In genomic region chr7:125444076-125444463, GRCm38 (mm10) we compare ENCODE assay signal across 8 mouse cellular contexts. TPM values are rescaled to one million over a fixed set of nuclear protein-coding genes. Genes with fewer than 3 reads are reported as not detected.
DNase-seq lines count a peak whose midpoint lies in the region; ATAC-seq and TF ChIP-seq lines count a peak whose summit lies in the region.

No protein-coding gene starts in this region.

- DNase-seq in heart, postnatal 4 days = no peak
- no peak for DNase-seq in G1E (ENCODE audit: low spot score)
- DNase-seq in forebrain, embryonic 10.5 days (ENCODE audit: extremely low spot score, low spot score) = no peak
- no peak for DNase-seq in kidney, postnatal 0 days (ENCODE audit: low spot score)
- no peak for DNase-seq in midbrain, embryonic 11.5 days (ENCODE audit: low spot score, missing footprints)
- no peak for DNase-seq in spleen, postnatal 14 days (ENCODE audit: low spot score in 2 of 2)
- no peak for DNase-seq in yolk sac, embryonic 10.5 days (ENCODE audit: low spot score)

- H3K9me3 ChIP-seq in heart, embryonic 12.5 days (replicated peaks) = peaks cover 6% of the 10 kb centered on the region; the same call in 1 of the 2 replicates
- H3K9me3 ChIP-seq in G1E (replicated peaks) = peaks cover 10% of the 10 kb centered on the region
- H3K9me3 ChIP-seq in forebrain, embryonic 10.5 days = no peaks in the 10 kb centered on the region
- H3K9me3 ChIP-seq in kidney, postnatal 0 days (replicated peaks; ENCODE audit: low read length) = no peaks in the 10 kb centered on the region
- no peaks in the 10 kb centered on the region for H3K9me3 ChIP-seq in midbrain, embryonic 11.5 days (ENCODE audit: control insufficient read depth, low read length)

- peaks cover 19% of the 10 kb centered on the region for H3K4me1 ChIP-seq in heart, embryonic 12.5 days (replicated peaks)
- peaks cover 37% of the 10 kb centered on the region for H3K4me1 ChIP-seq in G1E (ENCODE audit: insufficient read depth, low read depth, low read length)
- H3K4me1 ChIP-seq in forebrain, embryonic 10.5 days = peaks cover 28% of the 10 kb centered on the region
- H3K4me1 ChIP-seq in kidney, postnatal 0 days (replicated peaks; ENCODE audit: insufficient read depth, low read length) = peaks cover 7% of the 10 kb centered on the region; the same call in 1 of the 2 replicates
- peaks cover 9% of the 10 kb centered on the region for H3K4me1 ChIP-seq in midbrain, embryonic 11.5 days (ENCODE audit: control insufficient read depth, insufficient read depth, low read length)

- H3K27ac ChIP-seq in heart, embryonic 12.5 days (ENCODE audit: poor library complexity, severe bottlenecking) = peak overlapping the region; percentile 95; the same call in 1 of the 2 replicates
- peak overlapping the region; percentile 98 for H3K27ac ChIP-seq in forebrain, embryonic 10.5 days
- H3K27ac ChIP-seq in kidney, postnatal 0 days = peak overlapping the region; percentile 98; the same call in 1 of the 2 replicates
- no peak overlapping the region for H3K27ac ChIP-seq in midbrain, embryonic 11.5 days (ENCODE audit: low read depth, low read length)

- peak overlapping the region; percentile 90 for H3K4me2 ChIP-seq in heart, embryonic 12.5 days
- H3K4me2 ChIP-seq in kidney, postnatal 0 days (ENCODE audit: low read length) = peak overlapping the region; percentile 72
- H3K4me2 ChIP-seq in midbrain, embryonic 11.5 days = peak overlapping the region; percentile 86

- no peak for TF ChIP-seq CTCF in G1E (IDR thresholded peaks at IDR 0.05; ENCODE audit: low read depth, low read length)
- TF ChIP-seq CTCF in kidney, postnatal 0 days (IDR thresholded peaks at IDR 0.05; ENCODE audit: low read depth) = no peak

- H3K27me3 ChIP-seq in heart, embryonic 12.5 days (replicated peaks) = no peaks in the 10 kb centered on the region
- H3K27me3 ChIP-seq in G1E (ENCODE audit: insufficient read depth, low read length) = no peaks in the 10 kb centered on the region
- no peaks in the 10 kb centered on the region for H3K27me3 ChIP-seq in forebrain, embryonic 10.5 days (ENCODE audit: poor library complexity, severe bottlenecking)
- H3K27me3 ChIP-seq in kidney, postnatal 0 days (ENCODE audit: insufficient read depth, low read length) = no peaks in the 10 kb centered on the region
- no peaks in the 10 kb centered on the region for H3K27me3 ChIP-seq in midbrain, embryonic 11.5 days (ENCODE audit: control insufficient read depth, insufficient read depth, low read length)

- peak overlapping the region; percentile 69 for H3K4me3 ChIP-seq in heart, embryonic 12.5 days
- H3K4me3 ChIP-seq in G1E (ENCODE audit: low read depth, low read length) = peak overlapping the region; percentile 76
- peak overlapping the region; percentile 70 for H3K4me3 ChIP-seq in forebrain, embryonic 10.5 days
- H3K4me3 ChIP-seq in kidney, postnatal 0 days (replicated peaks; ENCODE audit: low read depth, low read length) = peak overlapping the region; percentile 57
- H3K4me3 ChIP-seq in midbrain, embryonic 11.5 days (ENCODE audit: low read depth, low read length) = peak overlapping the region; percentile 54

- H3K9ac ChIP-seq in heart, embryonic 12.5 days = peak overlapping the region; percentile 79
- peak overlapping the region; percentile 83 for H3K9ac ChIP-seq in kidney, postnatal 0 days (ENCODE audit: low read depth, low read length)
- peak overlapping the region; percentile 76 for H3K9ac ChIP-seq in midbrain, embryonic 11.5 days (ENCODE audit: low read length)

- ATAC-seq in heart, embryonic 12.5 days (ENCODE audit: insufficient number of reproducible peaks, low FRiP score) = peak; percentile 17
- ATAC-seq in G1E (ENCODE audit: extremely low read depth, insufficient number of reproducible peaks, low FRiP score, poor library complexity, severe bottlenecking) = no peak
- ATAC-seq in kidney, postnatal 0 days (replicated peaks; ENCODE audit: low FRiP score, low read depth) = no peak
- ATAC-seq in midbrain, embryonic 11.5 days (ENCODE audit: low FRiP score) = no peak

- 31% methylated on average over 10 of the region's 10 CpGs for WGBS in heart, embryonic 12.5 days
- WGBS in forebrain, embryonic 10.5 days = 41% methylated on average over 10 of the region's 10 CpGs
- WGBS in kidney, postnatal 0 days = 10% methylated on average over 10 of the region's 10 CpGs
- WGBS in midbrain, embryonic 11.5 days = 26% methylated on average over 10 of the region's 10 CpGs

- peaks cover 7% of the 10 kb centered on the region; the same call in 1 of the 2 replicates for H3K36me3 ChIP-seq in heart, embryonic 12.5 days
- H3K36me3 ChIP-seq in G1E (replicated peaks) = peaks cover 17% of the 10 kb centered on the region
- peaks cover 8% of the 10 kb centered on the region; the same call in 1 of the 2 replicates for H3K36me3 ChIP-seq in forebrain, embryonic 10.5 days (replicated peaks)
- H3K36me3 ChIP-seq in kidney, postnatal 0 days (ENCODE audit: insufficient read depth, low read length) = no peaks in the 10 kb centered on the region
- no peaks in the 10 kb centered on the region for H3K36me3 ChIP-seq in midbrain, embryonic 11.5 days (ENCODE audit: control insufficient read depth, insufficient read depth, low read length)

RNA-seq across cellular contexts. Expression of gene Kdm8, which starts 0.4 kb away (rescaled TPM):
- polyA plus RNA-seq in heart, embryonic 12.5 days (2016; fragmentation: Nextera tagmentation; extraction: Ambion mirVana) = 5.9 and 7.0 TPM in 2 replicates
- total RNA-seq in heart, postnatal 4 days (2021) = 1 to 10 TPM; 4.4 to 5.3 TPM
- total RNA-seq in G1E (2014; fragmentation: Nextera tagmentation) = 0.68 and 1.2 TPM in 2 replicates
- 4.5 and 4.6 TPM in 2 replicates for total RNA-seq in G1E (2017)
- 1.8 and 2.1 TPM in 2 replicates for polyA plus RNA-seq in G1E (2012)
- 14.5 and 15.6 TPM in 2 replicates for polyA plus RNA-seq in forebrain, embryonic 10.5 days (2016; fragmentation: Nextera tagmentation; extraction: Ambion mirVana)
- 7.7 and 8.1 TPM in 2 replicates for polyA plus RNA-seq in kidney, postnatal 0 days (2015; fragmentation: Nextera tagmentation; extraction: Ambion mirVana)
- 9.5 TPM in 2 replicates for polyA plus RNA-seq in midbrain, embryonic 11.5 days (2014; fragmentation: Nextera tagmentation; extraction: Ambion mirVana)

RNA-seq across cellular contexts. Expression of gene Nsmce1, which starts 47.3 kb away (rescaled TPM):
- 97.1 and 98.8 TPM in 2 replicates for polyA plus RNA-seq in heart, embryonic 12.5 days (2016; fragmentation: Nextera tagmentation; extraction: Ambion mirVana)
- 10 to 100 TPM; 43.3 to 46.1 TPM for total RNA-seq in heart, postnatal 4 days (2021)
- total RNA-seq in G1E (2014; fragmentation: Nextera tagmentation) = 44.0 and 59.3 TPM in 2 replicates
- 97.3 and 102 TPM in 2 replicates for total RNA-seq in G1E (2017)
- polyA plus RNA-seq in G1E (2012) = 11.5 and 13.0 TPM in 2 replicates
- polyA plus RNA-seq in forebrain, embryonic 10.5 days (2016; fragmentation: Nextera tagmentation; extraction: Ambion mirVana) = 123 TPM in 2 replicates
- 119 and 127 TPM in 2 replicates for polyA plus RNA-seq in kidney, postnatal 0 days (2015; fragmentation: Nextera tagmentation; extraction: Ambion mirVana)
- polyA plus RNA-seq in midbrain, embryonic 11.5 days (2014; fragmentation: Nextera tagmentation; extraction: Ambion mirVana) = 115 and 128 TPM in 2 replicates
